Mouse (Mus musculus) lung, postnatal 25 days (tissue): ENCODE measurements around the gene Ugt2a1.
"Not testable (repeated sequence)": the region's sequence is repeated elsewhere in the genome, so short reads cannot be mapped to it uniquely, and the experiment has no call there.

Experiments
- DNase-seq: peaks from one replicate; pipeline ENCODE4 v3.0.0; 2022; ENCODE audit warnings: low spot score

The Ugt2a1 gene

GRCm38 (mm10) chr5:87490771-87491170, at the start of gene Ugt2a1:
Gene Ugt2a1 (minus strand): TSS chr5:87490871.
- no peak for DNase-seq

GRCm38 (mm10) chr5:87538111-87538510, 47.4 kb upstream of the Ugt2a1 start, which contains the start of gene Sult1b1:
Gene Sult1b1 (minus strand): TSS chr5:87538195.
- DNase-seq: no peak

GRCm38 (mm10) chr5:87535994-87536644, 45.4 kb upstream of the Ugt2a1 start:
- DNase-seq: no peak

- DNase-seq: no peak
Measured at GRCm38 (mm10) chr5:87532288-87532687, 41.6 kb upstream of the Ugt2a1 start.

- not testable (repeated sequence) for DNase-seq
Measured at GRCm38 (mm10) chr5:87523561-87523960, 32.9 kb upstream of the Ugt2a1 start.

GRCm38 (mm10) chr5:87505776-87506458, 15.2 kb upstream of the Ugt2a1 start:
- no peak for DNase-seq

GRCm38 (mm10) chr5:87502687-87503086, 12.0 kb upstream of the Ugt2a1 start:
- DNase-seq: peak; percentile 3

- DNase-seq: no peak
Measured at GRCm38 (mm10) chr5:87499341-87499740, 8.7 kb upstream of the Ugt2a1 start.

GRCm38 (mm10) chr5:87498936-87499335, 8.3 kb upstream of the Ugt2a1 start:
- DNase-seq: no peak

GRCm38 (mm10) chr5:87486706-87487105, 4.0 kb downstream of the Ugt2a1 start, which contains the start of gene Gm43638:
Gene Gm43638 (minus strand): TSS chr5:87486806.
- not testable (repeated sequence) for DNase-seq

GRCm38 (mm10) chr5:87482160-87482559, 8.5 kb downstream of the Ugt2a1 start, which contains the start of gene Ugt2a2:
Gene Ugt2a2 (minus strand): TSS chr5:87482260.
- no peak for DNase-seq

- DNase-seq: no peak
Measured at GRCm38 (mm10) chr5:87458810-87459209, 31.9 kb downstream of the Ugt2a1 start.

- DNase-seq: no peak
Measured at GRCm38 (mm10) chr5:87457701-87458100, 33.0 kb downstream of the Ugt2a1 start.

- no peak for DNase-seq
Measured at GRCm38 (mm10) chr5:87456216-87456850, 34.3 kb downstream of the Ugt2a1 start.

GRCm38 (mm10) chr5:87455519-87455918, 35.2 kb downstream of the Ugt2a1 start:
- DNase-seq: no peak

- DNase-seq: not testable (repeated sequence)
Measured at GRCm38 (mm10) chr5:87452514-87452913, 38.2 kb downstream of the Ugt2a1 start.

GRCm38 (mm10) chr5:87436264-87436663, 54.4 kb downstream of the Ugt2a1 start:
- DNase-seq: peak; percentile 2

- no peak for DNase-seq
Measured at GRCm38 (mm10) chr5:87425676-87426075, 65.0 kb downstream of the Ugt2a1 start.

GRCm38 (mm10) chr5:87424041-87424440, 66.6 kb downstream of the Ugt2a1 start, which contains the start of gene Ugt2b38:
Gene Ugt2b38 (minus strand): TSS chr5:87424203.
- DNase-seq: not testable (repeated sequence)
